Mouse (Mus musculus): Measurements from ENCODE around the gene Sox13. TPM values are rescaled to one million over a fixed set of nuclear protein-coding genes. Genes with fewer than 3 reads are reported as not detected.

Gene Sox13
- polyA plus RNA-seq, 1 experiment, result 45.6 TPM

- no peak for DNase-seq (ENCODE audit: low read depth)
Measured at GRCm38 (mm10) chr1:133400014-133400725, 24.0 kb downstream of the Sox13 start.

GRCm38 (mm10) chr1:133397483-133398237 is 26.5 kb downstream of the Sox13 start:
- DNase-seq (ENCODE audit: low read depth), result no peak

- no peak for DNase-seq (ENCODE audit: low read depth)
Measured at GRCm38 (mm10) chr1:133397094-133397482, 27.1 kb downstream of the Sox13 start.

- no peak for DNase-seq (ENCODE audit: low read depth)
Measured at GRCm38 (mm10) chr1:133396693-133397092, 27.5 kb downstream of the Sox13 start.

GRCm38 (mm10) chr1:133394702-133395101 is 29.5 kb downstream of the Sox13 start:
- DNase-seq (ENCODE audit: low read depth), result no peak

- no peak for DNase-seq (ENCODE audit: low read depth)
Measured at GRCm38 (mm10) chr1:133387539-133388268, 36.5 kb downstream of the Sox13 start.

GRCm38 (mm10) chr1:133386209-133386608 is 38.0 kb downstream of the Sox13 start:
- DNase-seq (ENCODE audit: low read depth), result no peak

GRCm38 (mm10) chr1:133385506-133385905 is 38.7 kb downstream of the Sox13 start:
- DNase-seq (ENCODE audit: low read depth), result no peak

- DNase-seq (ENCODE audit: low read depth), result no peak
Measured at GRCm38 (mm10) chr1:133383157-133383783, 40.9 kb downstream of the Sox13 start.

GRCm38 (mm10) chr1:133382552-133383155 is 41.5 kb downstream of the Sox13 start:
- DNase-seq (ENCODE audit: low read depth), result no peak

GRCm38 (mm10) chr1:133382008-133382407 is 42.2 kb downstream of the Sox13 start:
- DNase-seq (ENCODE audit: low read depth), result no peak

- no peak for DNase-seq (ENCODE audit: low read depth)
Measured at GRCm38 (mm10) chr1:133380347-133381065, 43.7 kb downstream of the Sox13 start.

GRCm38 (mm10) chr1:133379986-133380320 is 44.2 kb downstream of the Sox13 start:
- DNase-seq (ENCODE audit: low read depth), result no peak

GRCm38 (mm10) chr1:133379254-133379985 is 44.8 kb downstream of the Sox13 start:
- DNase-seq (ENCODE audit: low read depth), result no peak

GRCm38 (mm10) chr1:133377547-133377946 is 46.6 kb downstream of the Sox13 start:
- DNase-seq (ENCODE audit: low read depth), result no peak

- DNase-seq (ENCODE audit: low read depth), result no peak
Measured at GRCm38 (mm10) chr1:133375696-133376346, 48.4 kb downstream of the Sox13 start.

- no peak for DNase-seq (ENCODE audit: low read depth)
Measured at GRCm38 (mm10) chr1:133372113-133372512, 52.1 kb downstream of the Sox13 start.

- no peak for DNase-seq (ENCODE audit: low read depth)
Measured at GRCm38 (mm10) chr1:133371431-133371830, 52.7 kb downstream of the Sox13 start.

GRCm38 (mm10) chr1:133370352-133370751 is 53.8 kb downstream of the Sox13 start:
- DNase-seq (ENCODE audit: low read depth), result no peak

GRCm38 (mm10) chr1:133368644-133369043 is 55.5 kb downstream of the Sox13 start:
- no peak for DNase-seq (ENCODE audit: low read depth)
